10 mouse cellular contexts compared by ENCODE assay signal in the genomic region with DNA sequence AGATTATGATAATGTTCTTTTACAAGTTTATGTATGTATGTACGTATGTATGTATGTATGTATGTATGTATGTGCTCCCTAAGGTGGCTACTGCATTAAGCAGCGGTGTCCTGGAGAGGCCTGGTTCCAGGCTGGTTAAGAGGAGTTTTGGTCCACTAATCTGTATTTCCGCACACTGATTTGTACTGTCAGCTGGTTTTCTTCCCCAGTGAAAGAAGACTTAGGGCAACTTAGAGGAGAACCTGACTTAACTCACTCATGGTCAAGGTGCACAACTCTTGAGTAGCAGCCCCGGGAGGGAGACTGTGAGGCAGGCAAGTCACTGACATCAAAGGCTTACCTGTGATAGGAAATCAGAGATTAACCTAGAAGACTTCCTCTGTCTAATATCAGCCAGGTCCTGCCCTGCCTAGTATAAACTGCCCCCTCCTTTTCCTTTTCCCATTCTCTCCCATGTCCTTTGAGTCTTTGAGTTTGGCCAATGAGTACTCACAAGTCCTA. TPM values are rescaled to one million over a fixed set of nuclear protein-coding genes. Genes with fewer than 3 reads are reported as not detected.
DNase-seq lines count a peak whose midpoint lies in the region; ATAC-seq lines count a peak whose summit lies in the region.
"Had no signal": no experiment of that assay in that cellular context is flagged by ENCODE, and none has a peak within 500 bp of the region (broad histone marks: within the 10 kb centered on the region; RNA-seq: fewer than 3 reads in every experiment).

No protein-coding gene starts in this region.

- WGBS in neural tube, embryonic 11.5 days, result 84% methylated on average over 4 of the region's 4 CpGs
- WGBS in forebrain, embryonic 13.5 days, result 81% methylated on average over 4 of the region's 4 CpGs
- 74% methylated on average over 4 of the region's 4 CpGs for WGBS in limb, embryonic 15.5 days

- peak overlapping the region; percentile 82 for H3K9ac ChIP-seq in neural tube, embryonic 11.5 days (ENCODE audit: low read length)
- peak overlapping the region; percentile 78 for H3K9ac ChIP-seq in forebrain, embryonic 13.5 days
- no peak overlapping the region for H3K9ac ChIP-seq in limb, embryonic 15.5 days

- peak overlapping the region; percentile 42 for H3K4me3 ChIP-seq in neural tube, embryonic 11.5 days (ENCODE audit: low read depth, low read length)
- peak overlapping the region; percentile 48 for H3K4me3 ChIP-seq in forebrain, embryonic 13.5 days
- H3K4me3 ChIP-seq in limb, embryonic 15.5 days, result peak overlapping the region; percentile 39; the same call in 1 of the 2 replicates

- H3K4me2 ChIP-seq in neural tube, embryonic 11.5 days (ENCODE audit: low read depth), result peak overlapping the region; percentile 51
- peak overlapping the region; percentile 64 for H3K4me2 ChIP-seq in forebrain, embryonic 13.5 days
- peak overlapping the region; percentile 43 for H3K4me2 ChIP-seq in limb, embryonic 15.5 days

- ATAC-seq in neural tube, embryonic 11.5 days (ENCODE audit: insufficient read depth, low FRiP score, low TSS enrichment), result no peak
- no peak for ATAC-seq in forebrain, embryonic 13.5 days
- ATAC-seq in limb, embryonic 15.5 days (ENCODE audit: insufficient number of reproducible peaks, low FRiP score, low TSS enrichment, low read depth), result no peak

- no peaks in the 10 kb centered on the region for H3K36me3 ChIP-seq in neural tube, embryonic 11.5 days (ENCODE audit: control insufficient read depth, insufficient read depth, low read length)
- no peaks in the 10 kb centered on the region for H3K36me3 ChIP-seq in forebrain, embryonic 13.5 days (ENCODE audit: poor library complexity, severe bottlenecking)
- no peaks in the 10 kb centered on the region for H3K36me3 ChIP-seq in limb, embryonic 15.5 days

- DNase-seq in neural tube, embryonic 11.5 days (ENCODE audit: low spot score), result no peak
- no peak for DNase-seq in neural tube, embryonic 10.5 days (ENCODE audit: extremely low spot score, low spot score)
- no peak for DNase-seq in adrenal gland, adult (ENCODE audit: inconsistent age in 2 of 2, low spot score in 1 of 2)
- no peak for DNase-seq in natural killer cell, adult 2 months (ENCODE audit: low spot score in 2 of 2)
- no peak for DNase-seq in cerebellum, postnatal 10 days
- DNase-seq: adrenal gland, postnatal 14 days; right cerebral cortex, postnatal 4 days had no signal

- no peaks in the 10 kb centered on the region for H3K9me3 ChIP-seq in neural tube, embryonic 11.5 days (ENCODE audit: control insufficient read depth, low read length)
- no peaks in the 10 kb centered on the region for H3K9me3 ChIP-seq in forebrain, embryonic 13.5 days (replicated peaks)
- no peaks in the 10 kb centered on the region for H3K9me3 ChIP-seq in limb, embryonic 15.5 days

- H3K4me1 ChIP-seq in neural tube, embryonic 11.5 days (ENCODE audit: control insufficient read depth, insufficient read depth, low read length), result peaks cover 9% of the 10 kb centered on the region
- peaks cover 27% of the 10 kb centered on the region for H3K4me1 ChIP-seq in forebrain, embryonic 13.5 days
- peaks cover 15% of the 10 kb centered on the region for H3K4me1 ChIP-seq in limb, embryonic 15.5 days

- no peaks in the 10 kb centered on the region for H3K27me3 ChIP-seq in neural tube, embryonic 11.5 days (ENCODE audit: control insufficient read depth, insufficient read depth, low read length)
- H3K27me3 ChIP-seq in forebrain, embryonic 13.5 days, result no peaks in the 10 kb centered on the region
- H3K27me3 ChIP-seq in limb, embryonic 15.5 days, result no peaks in the 10 kb centered on the region

- H3K27ac ChIP-seq in neural tube, embryonic 11.5 days (ENCODE audit: low read depth, low read length), result no peak overlapping the region
- H3K27ac ChIP-seq in forebrain, embryonic 13.5 days, result peak overlapping the region; percentile 81; the same call in 1 of the 2 replicates
- H3K27ac ChIP-seq in limb, embryonic 15.5 days, result peak overlapping the region; percentile 34; the same call in 1 of the 2 replicates

RNA-seq across cellular contexts. Expression of a gene that starts 2.0 kb away (rescaled TPM):
- 5.8 and 6.7 TPM in 2 replicates for polyA plus RNA-seq in neural tube, embryonic 11.5 days (2014; fragmentation: Nextera tagmentation; extraction: Ambion mirVana)
- 14.7 and 15.0 TPM in 2 replicates for polyA plus RNA-seq in forebrain, embryonic 13.5 days (2015; fragmentation: Nextera tagmentation; extraction: Ambion mirVana)
- 3.5 and 4.1 TPM in 2 replicates for polyA plus RNA-seq in limb, embryonic 15.5 days (2015; fragmentation: Nextera tagmentation; extraction: Ambion mirVana)

RNA-seq across cellular contexts. Expression of a gene that starts 3.2 kb away (rescaled TPM):
- polyA plus RNA-seq in neural tube, embryonic 11.5 days (2014; fragmentation: Nextera tagmentation; extraction: Ambion mirVana), result 24.5 and 46.0 TPM in 2 replicates
- 74.1 and 91.2 TPM in 2 replicates for polyA plus RNA-seq in forebrain, embryonic 13.5 days (2015; fragmentation: Nextera tagmentation; extraction: Ambion mirVana)
- 27.0 and 35.1 TPM in 2 replicates for polyA plus RNA-seq in limb, embryonic 15.5 days (2015; fragmentation: Nextera tagmentation; extraction: Ambion mirVana)

RNA-seq across cellular contexts. Expression of a gene that starts 8.4 kb away (rescaled TPM):
- 11.4 and 24.5 TPM in 2 replicates for polyA plus RNA-seq in neural tube, embryonic 11.5 days (2014; fragmentation: Nextera tagmentation; extraction: Ambion mirVana)
- 46.4 and 48.0 TPM in 2 replicates for polyA plus RNA-seq in forebrain, embryonic 13.5 days (2015; fragmentation: Nextera tagmentation; extraction: Ambion mirVana)
- polyA plus RNA-seq in limb, embryonic 15.5 days (2015; fragmentation: Nextera tagmentation; extraction: Ambion mirVana), result 21.8 and 24.8 TPM in 2 replicates

RNA-seq across cellular contexts. Expression of a gene that starts 9.6 kb away (rescaled TPM):
- polyA plus RNA-seq in neural tube, embryonic 11.5 days (2014; fragmentation: Nextera tagmentation; extraction: Ambion mirVana), result 0.42 TPM in 1 of 2 replicates, not detected in the other
- polyA plus RNA-seq in forebrain, embryonic 13.5 days (2015; fragmentation: Nextera tagmentation; extraction: Ambion mirVana), result 0.34 and 0.93 TPM in 2 replicates
- 0.13 and 0.60 TPM in 2 replicates for polyA plus RNA-seq in limb, embryonic 15.5 days (2015; fragmentation: Nextera tagmentation; extraction: Ambion mirVana)
- polyA plus RNA-seq: liver, adult 2 months had no signal

RNA-seq across cellular contexts. Expression of a gene that starts 16.0 kb away (rescaled TPM):
- 6.8 and 8.6 TPM in 2 replicates for polyA plus RNA-seq in neural tube, embryonic 11.5 days (2014; fragmentation: Nextera tagmentation; extraction: Ambion mirVana)
- polyA plus RNA-seq in forebrain, embryonic 13.5 days (2015; fragmentation: Nextera tagmentation; extraction: Ambion mirVana), result 10.7 and 11.0 TPM in 2 replicates
- 5.3 and 5.4 TPM in 2 replicates for polyA plus RNA-seq in limb, embryonic 15.5 days (2015; fragmentation: Nextera tagmentation; extraction: Ambion mirVana)
